Mouse (Mus musculus) adrenal gland, postnatal 10 days (tissue): ENCODE results near the gene Vps13d. TPM values are rescaled to one million over a fixed set of nuclear protein-coding genes. Genes with fewer than 3 reads are reported as not detected.
A peak's percentile ranks its signal among the peaks of the same experiment; 100 is the strongest.

Experiments used
- DNase-seq: peaks from one replicate; pipeline ENCODE4 v3.0.0; 2021; ENCODE audit warnings: mixed read lengths
- total RNA-seq, 2 experiments: library from RNA; stranded (reverse); gene quantifications; 2 replicates each; pipeline ENCODE4 v1.2.3; 2021

The Vps13d gene
- total RNA-seq, 2 experiments from 2014 or later, result 49.4 to 66.0 TPM

DNA sequence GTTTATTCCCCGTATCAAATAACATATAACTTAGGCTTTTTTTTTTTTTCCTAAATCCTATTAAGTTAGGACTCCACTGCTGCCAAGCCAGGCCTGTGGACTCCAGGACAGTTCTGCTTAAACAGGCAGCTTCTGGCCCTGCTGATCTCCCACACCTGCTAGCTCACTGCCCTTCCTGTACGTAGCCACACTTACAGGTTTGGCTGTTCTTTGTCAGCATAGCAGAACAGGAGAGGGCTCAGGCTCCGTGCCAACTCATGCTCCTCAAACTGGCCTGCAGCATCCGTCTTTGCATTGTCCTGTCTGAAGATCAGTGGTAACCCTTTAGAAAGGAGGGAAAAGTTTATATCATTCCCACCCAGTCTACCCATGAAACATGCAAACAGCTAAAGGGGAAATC lies 108.3 kb downstream of the Vps13d start:
- DNase-seq, result no peak

DNA sequence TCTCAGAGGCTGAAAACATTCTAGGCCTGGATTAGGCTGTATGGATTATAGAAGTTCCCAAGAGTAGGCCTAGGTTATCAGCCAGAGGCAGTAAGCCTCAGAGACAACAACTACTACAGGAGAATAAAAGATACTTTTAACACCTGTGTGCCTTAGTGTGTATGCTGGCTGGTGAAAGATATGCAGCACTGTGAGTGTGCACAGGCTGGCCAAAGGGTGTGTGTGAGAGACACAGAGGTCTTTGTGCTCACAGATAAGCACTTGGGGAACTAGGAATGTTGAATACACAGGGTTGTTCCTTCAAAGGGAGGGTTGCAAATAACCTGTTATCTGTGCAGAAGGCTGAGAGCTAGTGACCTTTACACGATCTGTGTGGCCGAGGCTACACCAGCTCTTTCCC lies 115.5 kb downstream of the Vps13d start:
- no peak for DNase-seq

DNA sequence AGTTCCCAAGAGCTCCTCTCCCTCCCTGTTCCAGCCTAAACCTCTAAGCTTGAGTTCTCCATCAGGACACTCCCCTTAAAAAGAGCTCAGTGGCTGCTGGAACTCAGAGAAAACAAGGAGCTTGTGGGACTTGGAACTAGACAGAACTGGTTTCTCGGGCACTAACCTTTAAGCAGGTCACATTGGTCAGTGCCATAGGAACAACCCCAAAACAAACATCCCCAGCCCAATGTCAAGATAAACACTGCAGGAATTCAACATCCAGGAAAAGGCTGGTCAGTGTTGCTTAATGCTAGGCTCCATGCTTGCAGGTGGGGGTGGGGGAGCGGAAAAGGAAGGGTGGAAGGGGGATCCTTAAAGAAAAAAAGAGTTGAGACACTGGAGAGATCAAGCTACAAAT lies 120.5 kb downstream of the Vps13d start:
- no peak for DNase-seq

DNA sequence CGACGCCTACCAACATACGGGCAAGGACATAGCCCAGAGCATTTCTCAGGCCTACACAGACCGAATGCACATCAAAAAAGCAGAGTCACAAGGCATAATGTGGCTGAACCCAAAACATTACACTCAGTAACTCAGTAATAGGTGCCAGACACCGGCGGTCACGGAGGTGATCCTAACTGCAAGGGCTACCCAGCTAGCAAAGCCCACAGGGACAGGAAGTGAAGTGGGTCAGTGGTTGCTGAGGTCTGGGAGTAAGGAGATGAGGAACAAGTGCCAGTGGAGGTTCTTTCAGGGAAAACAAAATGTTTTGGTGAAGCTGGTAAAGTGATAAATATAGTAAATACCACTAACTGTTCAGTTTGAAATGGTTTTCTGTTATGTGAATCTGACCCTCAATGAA lies 121.1 kb downstream of the Vps13d start:
- DNase-seq, result no peak

DNA sequence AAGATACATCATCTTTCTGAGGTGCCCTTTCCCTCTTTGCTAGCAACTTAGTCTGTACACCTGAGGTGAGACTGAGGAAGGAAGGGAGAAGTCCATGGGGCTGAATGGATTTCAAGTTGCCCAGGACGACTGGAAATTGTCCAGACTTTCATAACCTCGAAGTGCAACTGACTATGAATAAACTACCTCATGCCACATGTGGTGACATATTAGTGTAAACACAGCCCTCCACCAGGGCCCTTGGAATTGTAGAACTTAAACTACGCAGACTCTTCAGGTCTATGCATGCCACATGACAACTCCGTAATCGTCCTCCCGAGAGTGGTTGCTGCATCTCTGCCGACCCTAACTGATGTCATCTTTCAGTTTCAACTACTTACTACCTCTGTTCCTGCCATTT lies 122.9 kb downstream of the Vps13d start:
- DNase-seq, result no peak

DNA sequence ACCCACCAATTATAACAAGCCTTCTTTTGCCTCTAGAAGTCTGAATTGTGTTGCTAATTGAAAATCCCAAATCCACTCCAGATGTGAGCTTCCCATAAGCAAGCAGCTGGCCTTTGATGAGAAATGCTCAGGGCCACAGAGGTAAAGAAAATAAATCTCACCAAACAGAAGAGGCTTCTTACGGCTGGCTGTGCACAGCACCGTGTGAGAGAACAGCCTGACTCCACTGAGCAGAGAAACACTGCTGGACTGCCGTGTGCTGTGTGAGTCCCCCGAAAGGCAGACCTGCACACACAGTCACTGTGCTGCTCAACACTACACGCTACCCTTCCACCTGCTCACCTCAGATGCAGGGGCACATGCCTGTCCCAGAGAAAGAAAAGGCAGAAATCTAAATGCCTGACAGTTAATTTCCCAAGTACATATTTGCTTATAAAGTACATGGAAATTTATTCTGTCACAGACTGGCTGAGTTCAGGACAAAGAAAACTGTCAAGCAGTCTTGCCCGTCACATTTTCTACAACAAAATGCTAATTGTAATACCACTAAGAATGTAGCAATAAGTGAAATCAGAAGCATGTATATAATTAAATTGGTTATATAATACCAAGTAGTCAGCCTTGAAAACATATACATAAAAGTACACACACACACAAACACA lies 127.7 kb downstream of the Vps13d start:
- DNase-seq, result no peak

DNA sequence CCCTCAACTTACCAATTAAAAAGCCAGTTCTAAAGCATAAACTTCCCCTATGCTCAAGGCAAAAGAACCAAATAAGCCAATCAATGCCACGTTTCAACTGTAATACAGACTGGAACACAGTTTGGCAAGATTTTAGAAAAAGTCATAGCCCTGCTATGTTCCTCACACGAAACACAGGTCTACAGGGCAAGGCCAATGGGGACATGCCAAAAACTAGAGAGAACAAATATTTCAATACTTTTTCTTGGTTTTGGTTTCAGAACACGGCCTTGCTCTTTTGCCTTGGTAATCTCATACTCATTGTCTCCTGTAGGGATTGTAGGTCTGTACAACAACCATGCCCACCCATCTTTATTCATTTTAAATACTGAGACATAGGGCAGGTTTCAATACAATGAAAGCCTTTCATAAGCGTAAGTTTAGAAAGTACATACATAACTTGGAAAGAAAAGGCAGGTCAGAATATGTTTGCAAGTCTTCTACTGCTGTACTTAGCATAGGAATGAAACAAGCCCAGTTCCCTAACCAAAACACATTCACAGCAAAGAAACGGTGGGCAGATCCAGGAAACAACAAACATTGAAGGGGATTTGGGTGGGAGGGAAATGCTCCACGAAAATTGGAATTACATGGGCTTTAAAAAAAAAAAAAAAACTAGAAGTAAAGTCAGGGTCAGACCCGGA lies 128.3 kb downstream of the Vps13d start:
- DNase-seq, result peak; percentile 22

DNA sequence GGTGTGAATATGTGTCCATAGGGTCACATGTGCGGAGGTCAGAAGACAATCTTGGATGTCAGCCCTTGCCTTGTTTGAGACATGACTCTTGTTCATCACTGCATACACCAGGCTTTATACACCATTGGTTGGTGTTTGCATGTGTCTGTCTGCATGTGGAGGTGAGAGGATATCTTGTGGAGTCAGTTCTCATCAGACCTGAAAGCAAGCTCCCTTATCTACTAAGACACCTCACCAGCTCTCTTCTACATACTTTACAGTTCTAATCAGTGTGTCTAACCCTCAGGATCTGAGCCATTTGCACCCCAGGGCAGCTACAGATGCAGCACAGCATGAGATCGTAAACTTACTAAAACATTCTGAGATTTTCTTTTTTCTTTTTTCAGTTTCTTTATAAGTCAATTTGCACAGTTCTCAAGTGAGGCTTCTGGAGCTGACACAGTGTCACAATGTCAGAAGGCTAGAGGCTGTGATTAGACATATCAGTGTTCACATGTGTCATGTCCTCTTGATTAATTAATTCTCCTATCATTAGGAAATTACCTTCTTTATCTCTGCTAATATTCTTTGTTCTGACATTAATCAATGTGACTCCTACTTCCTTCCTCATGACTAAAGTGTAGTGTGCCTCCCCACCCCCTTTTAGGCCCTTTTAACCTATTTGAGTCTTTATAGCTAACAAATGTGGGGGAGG lies 135.9 kb downstream of the Vps13d start:
- DNase-seq, result no peak

DNA sequence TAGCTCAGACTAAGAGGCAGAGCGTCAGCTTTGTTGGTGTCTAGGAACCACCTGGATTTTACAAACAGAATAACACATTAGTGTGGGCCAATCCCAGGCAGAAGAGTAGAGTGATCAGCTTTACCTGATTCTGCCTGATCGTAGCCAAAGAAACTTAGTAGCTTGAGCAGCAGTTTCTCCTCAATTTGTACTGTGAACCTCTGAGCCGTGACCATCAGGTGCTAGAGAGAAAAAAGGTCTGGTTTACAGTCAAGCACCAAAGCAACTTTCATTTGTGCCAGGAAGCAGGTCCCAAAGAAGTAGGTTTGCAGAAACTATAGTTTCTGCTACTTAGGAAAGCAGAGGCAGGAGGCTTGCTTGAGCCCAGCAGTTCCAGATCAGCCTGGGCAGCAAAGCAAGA lies 138.5 kb downstream of the Vps13d start:
- no peak for DNase-seq

DNA sequence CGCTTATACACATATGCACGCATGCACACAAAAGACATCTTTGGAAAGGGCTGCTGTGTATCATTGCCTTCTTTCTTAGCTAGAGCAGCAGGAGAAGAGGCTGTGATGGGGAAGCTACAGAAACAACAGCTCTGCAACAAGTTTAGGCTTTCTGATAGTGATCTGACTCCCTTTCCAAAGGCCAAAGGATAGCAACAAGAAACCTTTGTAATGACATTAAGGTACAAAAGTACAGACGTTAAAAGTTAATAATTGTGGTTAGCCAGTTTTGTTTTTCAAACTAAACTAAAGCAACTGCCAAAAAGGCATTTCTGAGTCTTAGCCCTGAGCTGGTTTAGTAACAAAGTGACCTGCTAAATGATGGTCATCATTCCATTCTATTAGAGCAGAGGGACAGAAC lies 139.0 kb downstream of the Vps13d start:
- no peak for DNase-seq

DNA sequence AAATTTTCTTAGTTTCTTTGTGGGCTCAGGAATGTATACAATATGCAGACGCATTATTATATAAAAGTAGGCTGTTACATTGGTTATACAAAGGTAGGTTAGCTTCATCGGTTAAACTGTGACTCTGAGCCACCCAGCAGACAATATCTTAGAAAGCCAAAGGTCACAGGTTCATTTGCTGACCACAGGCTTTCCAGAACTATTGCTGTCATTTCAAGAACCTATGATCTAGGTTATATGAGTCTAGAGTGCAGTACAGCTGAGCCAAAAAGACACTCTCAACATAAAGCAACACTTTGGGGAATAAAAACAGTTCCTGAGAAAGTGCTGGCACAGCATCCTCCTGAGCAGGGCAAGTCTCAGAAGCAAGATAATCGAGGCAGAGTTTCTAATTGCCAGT lies 140.4 kb downstream of the Vps13d start:
- no peak for DNase-seq

DNA sequence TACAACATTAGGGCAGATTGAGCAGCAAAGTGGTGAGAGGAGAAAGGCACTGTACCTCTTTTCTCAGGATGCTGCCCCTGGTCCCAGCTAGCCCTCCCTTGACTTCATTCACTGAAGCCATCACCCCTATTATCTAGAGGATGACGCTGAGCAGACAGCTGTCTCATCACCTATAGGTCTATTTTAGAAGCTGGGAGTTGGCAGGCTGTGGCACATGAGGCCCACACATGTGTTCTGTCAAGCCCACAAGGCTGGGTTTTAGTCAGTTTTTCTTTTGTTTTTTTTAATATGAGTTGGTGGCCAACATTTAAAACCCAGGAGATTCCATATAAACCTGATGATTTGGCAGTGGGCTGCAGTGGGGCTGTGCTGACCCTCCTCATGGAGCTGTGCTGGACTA lies 142.1 kb downstream of the Vps13d start:
- no peak for DNase-seq

DNA sequence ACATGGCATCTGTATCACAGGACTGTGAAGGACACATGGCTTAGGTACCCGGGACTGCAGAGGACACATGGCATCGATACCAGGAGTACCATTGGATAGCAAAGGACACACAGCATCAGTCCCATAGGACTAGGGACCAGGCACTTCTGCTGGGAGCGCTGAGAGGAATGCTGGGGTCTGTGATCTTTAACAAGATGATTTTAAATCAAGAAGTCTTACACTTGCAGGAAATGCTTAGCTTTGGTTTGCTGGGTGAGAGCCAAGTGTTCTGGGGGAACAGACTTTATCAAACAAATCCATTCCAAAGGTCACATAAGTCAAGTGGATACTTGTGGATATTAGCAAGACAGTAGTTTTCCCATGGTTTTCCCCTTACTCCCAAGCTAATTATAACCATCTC lies 142.5 kb downstream of the Vps13d start:
- peak; percentile 23 for DNase-seq

DNA sequence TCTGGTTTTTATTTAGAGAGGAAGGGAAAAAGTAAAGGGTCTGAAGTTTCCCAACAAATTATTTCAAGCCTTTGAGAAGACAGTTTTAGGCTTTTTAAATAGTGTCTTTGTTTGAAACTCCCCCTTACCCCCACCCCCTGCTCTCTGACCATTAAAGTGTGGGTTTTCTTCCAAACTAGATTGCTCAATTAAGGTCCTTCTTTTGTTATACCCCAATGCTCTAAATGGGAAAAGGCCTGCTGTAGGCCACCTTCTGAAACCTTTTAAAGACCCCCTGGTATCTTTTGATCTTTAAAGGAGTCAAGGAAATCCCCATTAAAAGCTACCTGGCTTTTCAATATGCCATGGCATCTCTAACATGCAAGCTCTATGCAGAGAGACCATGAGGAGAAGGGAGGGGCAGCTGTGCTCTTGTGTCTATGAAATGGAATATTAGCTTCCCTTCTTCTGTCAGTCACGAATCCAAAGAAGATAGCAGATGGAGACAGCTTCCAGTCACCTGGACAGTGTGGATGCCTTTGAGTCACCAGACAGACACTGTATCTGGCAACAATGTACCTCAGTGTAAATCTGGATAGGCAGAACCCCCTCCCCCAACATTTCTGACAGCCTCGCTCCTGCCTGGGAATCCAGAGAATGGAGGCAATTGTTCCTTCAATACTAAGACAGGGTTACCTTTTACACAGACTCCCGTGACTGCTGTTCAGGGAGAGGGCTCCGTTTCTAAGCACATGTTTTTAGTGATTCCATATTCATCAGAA lies 143.4 kb downstream of the Vps13d start:
- no peak for DNase-seq

DNA sequence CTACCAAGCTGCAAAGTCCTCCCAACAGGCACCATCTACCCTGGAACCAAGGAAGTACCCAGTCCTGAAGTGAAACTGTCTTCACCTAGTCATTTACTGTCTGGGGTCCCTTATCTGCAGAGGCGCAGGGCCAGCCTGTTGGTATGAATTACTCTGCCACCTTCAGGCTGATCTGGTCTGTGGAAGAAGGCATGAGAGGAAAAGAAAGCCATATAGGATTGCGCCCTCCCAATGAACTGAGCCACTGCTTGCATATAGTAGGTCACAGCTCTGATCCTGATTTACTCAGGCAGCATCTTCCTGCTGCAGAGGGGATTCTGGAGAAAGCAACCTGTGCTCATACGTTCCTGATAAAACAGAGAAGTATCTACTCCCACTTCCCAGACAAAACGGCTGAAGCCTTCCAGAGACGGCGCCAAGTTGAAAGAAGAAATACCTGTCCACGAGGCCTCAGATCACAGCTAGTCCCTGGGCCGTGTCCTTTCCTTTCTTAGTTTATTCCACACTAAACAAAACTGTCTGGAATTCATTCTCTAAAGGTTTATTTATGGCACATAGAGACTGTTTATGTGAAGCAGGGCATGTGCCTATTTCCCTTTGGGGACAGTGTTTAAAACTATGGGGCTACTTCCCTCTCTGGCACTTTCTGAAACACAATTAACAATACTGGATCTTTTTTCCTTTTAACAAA lies 144.1 kb downstream of the Vps13d start:
- no peak for DNase-seq

DNA sequence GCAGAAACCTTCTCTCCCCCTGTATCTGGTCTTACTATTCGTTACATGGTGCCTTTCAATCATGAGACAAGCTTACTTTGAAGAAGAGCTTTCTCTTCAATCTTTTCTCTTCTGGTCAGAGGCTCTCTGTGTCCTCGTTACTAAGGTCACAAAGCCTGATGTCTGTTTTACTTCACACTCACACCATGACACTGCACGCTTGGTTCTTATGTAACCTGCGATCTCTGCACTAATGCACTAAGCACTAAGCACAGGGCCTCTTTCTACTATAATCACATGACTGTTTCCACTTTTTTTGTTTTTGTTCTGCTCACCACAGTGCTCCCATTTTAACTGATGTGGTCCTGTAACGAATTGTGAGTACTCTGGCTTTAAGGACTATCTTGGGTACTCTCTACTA lies 146.8 kb downstream of the Vps13d start:
- DNase-seq, result no peak

DNA sequence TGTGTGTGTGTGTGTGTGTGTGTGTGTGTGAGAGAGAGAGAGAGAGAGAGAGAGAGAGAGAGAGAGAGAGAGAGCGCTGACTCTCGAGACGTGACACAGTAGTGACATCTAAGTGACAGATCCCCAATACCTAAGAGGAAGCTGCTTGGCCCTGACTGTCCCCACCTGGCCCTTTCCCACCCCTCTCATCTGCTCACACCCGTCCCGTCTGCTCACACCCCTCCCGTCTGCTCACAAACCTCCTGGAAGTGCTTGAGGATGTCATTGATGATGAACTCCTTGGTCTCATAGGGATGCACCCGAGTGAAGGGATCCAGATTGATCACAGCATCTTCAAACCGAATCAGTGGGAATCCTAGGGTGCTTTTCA lies 148.8 kb downstream of the Vps13d start:
- no peak for DNase-seq

DNA sequence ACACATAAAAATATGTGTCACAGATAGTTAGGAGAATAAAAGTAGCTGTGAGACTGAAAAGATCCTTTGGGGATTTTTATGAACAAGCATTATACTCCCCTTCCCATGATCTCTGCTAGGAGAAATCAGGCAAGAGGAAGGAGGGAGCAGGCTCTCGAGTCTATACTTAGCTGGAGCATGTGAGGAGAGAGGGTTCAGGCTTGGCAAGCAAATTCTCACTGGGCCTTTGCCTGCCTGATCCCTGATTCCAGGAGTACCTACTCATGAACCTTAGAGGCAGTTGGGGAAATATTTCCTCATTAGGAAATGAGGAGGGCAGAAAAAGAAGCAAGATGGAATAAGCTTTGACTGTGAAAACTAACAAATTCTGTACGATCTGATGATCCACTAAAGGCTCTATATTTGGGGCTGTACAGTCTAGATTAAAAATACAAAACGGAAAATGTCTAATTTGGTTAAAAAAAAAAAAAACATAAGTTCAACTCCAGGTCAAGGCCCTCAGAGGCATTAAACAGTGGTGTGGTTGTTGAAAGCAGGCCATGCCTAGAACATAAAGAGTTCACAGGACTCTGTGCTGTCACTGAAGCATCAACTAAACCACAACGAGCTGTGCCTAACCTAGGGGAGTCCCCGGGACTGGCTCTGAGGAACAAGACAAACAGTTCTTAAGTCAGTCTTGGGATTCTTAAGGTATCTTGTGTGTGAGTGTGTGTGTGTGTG lies 149.3 kb downstream of the Vps13d start:
- no peak for DNase-seq

DNA sequence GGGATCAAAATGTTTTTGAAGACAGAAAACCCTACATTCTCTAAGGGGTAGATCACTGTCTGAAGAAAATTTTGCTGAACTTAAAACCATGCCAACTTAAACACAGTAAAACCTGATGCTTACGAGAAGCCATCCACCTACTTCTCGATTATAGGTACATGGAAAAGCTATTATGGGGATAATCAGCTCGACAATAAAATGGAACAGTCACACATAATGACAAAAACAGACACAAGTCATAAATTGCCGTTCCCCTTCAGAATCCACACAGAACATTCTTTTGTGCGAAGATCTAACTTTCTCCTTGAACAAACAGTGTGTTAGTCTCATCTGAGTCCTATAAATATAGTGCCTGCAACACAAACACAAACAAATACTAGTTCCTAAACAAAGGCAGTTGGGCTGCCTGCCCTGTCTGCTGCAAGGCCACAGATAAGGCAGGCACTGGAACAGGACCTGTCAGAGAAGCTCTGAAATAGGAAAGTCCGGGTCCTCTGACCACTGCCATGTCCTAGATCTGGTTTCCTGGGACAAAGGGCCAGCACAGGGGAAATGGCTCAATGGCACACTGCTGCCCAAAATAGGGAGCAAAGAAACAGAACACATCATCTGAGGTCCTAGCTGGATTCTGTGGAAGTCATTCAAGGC lies 153.5 kb downstream of the Vps13d start:
- DNase-seq, result no peak

DNA sequence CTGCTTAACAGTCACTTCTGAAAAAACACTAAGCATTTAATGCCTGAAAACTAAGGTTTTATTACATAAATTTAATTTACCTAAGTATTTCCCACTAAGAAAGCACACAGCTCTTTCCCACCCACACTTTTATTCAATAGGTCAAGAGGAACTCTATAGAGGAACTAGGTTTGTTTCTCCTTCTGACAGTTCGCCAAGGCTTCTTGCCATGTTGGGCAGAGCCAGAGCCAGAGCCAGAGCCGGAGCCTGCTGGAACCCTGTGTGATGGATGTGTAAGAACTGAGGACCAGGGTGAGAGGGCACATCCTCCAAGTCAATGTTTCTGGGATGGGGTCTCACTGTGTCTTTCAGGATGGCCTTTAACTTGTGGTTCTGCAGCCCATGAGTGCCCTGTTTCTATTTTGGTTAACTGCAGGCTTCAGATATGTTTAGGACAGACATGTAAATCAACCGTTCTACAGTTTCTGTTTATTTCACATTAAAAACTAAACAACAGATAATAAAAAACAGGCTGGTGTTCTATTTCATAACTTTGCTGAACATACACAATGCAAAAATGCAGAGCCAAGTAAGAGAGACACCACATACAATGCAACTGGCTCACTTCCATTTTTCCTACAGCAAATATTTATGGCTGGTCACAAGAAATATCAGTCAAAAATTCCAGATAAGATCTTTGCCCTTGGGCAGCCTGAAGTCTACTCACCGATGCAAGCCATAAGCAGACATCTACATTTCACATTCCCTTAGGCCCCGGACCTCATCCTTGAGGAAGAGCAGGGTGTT lies 157.0 kb downstream of the Vps13d start:
- no peak for DNase-seq
